8 mouse cellular contexts compared by ENCODE assay signal in genomic region chr7:107661189-107661842, GRCm38 (mm10). TPM values are rescaled to one million over a fixed set of nuclear protein-coding genes. Genes with fewer than 3 reads are reported as not detected.
DNase-seq lines count a peak whose midpoint lies in the region; ATAC-seq and TF ChIP-seq lines count a peak whose summit lies in the region.

No protein-coding gene starts in this region.

- 0 out of 2 replicates have a peak, but pooled peaks have one; percentile 56 for TF ChIP-seq EP300 in heart, adult 2 months (IDR thresholded peaks at IDR 0.05; ENCODE audit: insufficient read depth, low read depth, low read length)

- peak; percentile 88 for TF ChIP-seq CTCF in heart, adult 2 months (IDR thresholded peaks at IDR 0.05)
- peak; percentile 84 for TF ChIP-seq CTCF in kidney, adult 2 months (conservative IDR thresholded peaks at IDR 0.05; ENCODE audit: insufficient read depth, insufficient read length, low read depth, low read length)

- H3K4me3 ChIP-seq in embryonic facial prominence, embryonic 11.5 days (ENCODE audit: low read depth, low read length), result no peak overlapping the region
- no peak overlapping the region for H3K4me3 ChIP-seq in heart, adult 2 months
- H3K4me3 ChIP-seq in kidney, adult 2 months (ENCODE audit: insufficient read depth, low read depth, low read length), result no peak overlapping the region
- no peak overlapping the region for H3K4me3 ChIP-seq in limb, embryonic 10.5 days
- H3K4me3 ChIP-seq in midbrain, embryonic 13.5 days (replicated peaks), result no peak overlapping the region

- H3K9me3 ChIP-seq in embryonic facial prominence, embryonic 11.5 days (replicated peaks; ENCODE audit: control insufficient read depth, low read length), result no peaks in the 10 kb centered on the region
- H3K9me3 ChIP-seq in limb, embryonic 10.5 days (replicated peaks), result no peaks in the 10 kb centered on the region
- no peaks in the 10 kb centered on the region for H3K9me3 ChIP-seq in midbrain, embryonic 13.5 days

- intact Hi-C loops in heart, adult 2 months (cut with DNase I), result loop anchor here (1.0 to 2.0 kb wide), 2 partner anchors 47 to 87 kb away; no protein-coding TSS in a partner anchor

- no peaks in the 10 kb centered on the region for H3K79me2 ChIP-seq in heart, adult 2 months (replicated peaks; ENCODE audit: control insufficient read depth, insufficient read depth, low read length)

- WGBS in embryonic facial prominence, embryonic 11.5 days, result 13% methylated on average over 8 of the region's 8 CpGs
- 27% methylated on average over 8 of the region's 8 CpGs for WGBS in heart, adult 2 months
- 27% methylated on average over 8 of the region's 8 CpGs for WGBS in kidney, adult 2 months
- WGBS in limb, embryonic 10.5 days, result 16% methylated on average over 8 of the region's 8 CpGs
- WGBS in midbrain, embryonic 13.5 days, result 14% methylated on average over 8 of the region's 8 CpGs

- peaks cover 14% of the 10 kb centered on the region for H3K4me1 ChIP-seq in embryonic facial prominence, embryonic 11.5 days (ENCODE audit: control insufficient read depth, insufficient read depth, low read length)
- H3K4me1 ChIP-seq in heart, adult 2 months (ENCODE audit: control insufficient read depth, insufficient read depth, low read length), result peaks cover 5% of the 10 kb centered on the region
- H3K4me1 ChIP-seq in kidney, adult 2 months (ENCODE audit: control insufficient read depth, insufficient read depth, low read length), result peaks cover 12% of the 10 kb centered on the region
- peaks cover 49% of the 10 kb centered on the region for H3K4me1 ChIP-seq in limb, embryonic 10.5 days
- H3K4me1 ChIP-seq in midbrain, embryonic 13.5 days (replicated peaks), result peaks cover 28% of the 10 kb centered on the region

- no peak overlapping the region; the same call in 1 of the 2 replicates for H3K27ac ChIP-seq in embryonic facial prominence, embryonic 11.5 days (replicated peaks; ENCODE audit: low read depth, low read length)
- H3K27ac ChIP-seq in heart, adult 2 months, result no peak overlapping the region
- no peak overlapping the region for H3K27ac ChIP-seq in kidney, adult 2 months (ENCODE audit: insufficient read depth, low read depth, low read length)
- peak overlapping the region; percentile 96 for H3K27ac ChIP-seq in limb, embryonic 10.5 days
- H3K27ac ChIP-seq in midbrain, embryonic 13.5 days, result no peak overlapping the region

- peak; percentile 63 for ATAC-seq in embryonic facial prominence, embryonic 11.5 days (replicated peaks; ENCODE audit: insufficient number of reproducible peaks, low FRiP score, low TSS enrichment, low read depth)
- ATAC-seq in midbrain, embryonic 13.5 days, result peak; percentile 74

- TF ChIP-seq POLR2A in heart, adult 2 months (IDR thresholded peaks at IDR 0.05; ENCODE audit: insufficient read depth, low read depth, low read length), result no peak
- TF ChIP-seq POLR2A in kidney, adult 2 months (IDR thresholded peaks at IDR 0.05; ENCODE audit: low read depth, low read length), result no peak

- no peaks in the 10 kb centered on the region for H3K27me3 ChIP-seq in embryonic facial prominence, embryonic 11.5 days (ENCODE audit: control insufficient read depth, insufficient read depth, low read length)
- H3K27me3 ChIP-seq in heart, adult 2 months (ENCODE audit: control insufficient read depth, insufficient read depth, low read length), result no peaks in the 10 kb centered on the region
- H3K27me3 ChIP-seq in kidney, adult 2 months (replicated peaks; ENCODE audit: control insufficient read depth, insufficient read depth, low read length), result no peaks in the 10 kb centered on the region
- no peaks in the 10 kb centered on the region for H3K27me3 ChIP-seq in limb, embryonic 10.5 days (ENCODE audit: low read depth, poor library complexity, severe bottlenecking)
- H3K27me3 ChIP-seq in midbrain, embryonic 13.5 days, result 0 out of 2 replicates have a peak, but pooled peaks cover 3% of the 10 kb centered on the region

- H3K36me3 ChIP-seq in embryonic facial prominence, embryonic 11.5 days (replicated peaks; ENCODE audit: control insufficient read depth, insufficient read depth, low read depth, low read length), result no peaks in the 10 kb centered on the region
- no peaks in the 10 kb centered on the region for H3K36me3 ChIP-seq in heart, adult 2 months (ENCODE audit: control insufficient read depth, insufficient read depth, low read length)
- H3K36me3 ChIP-seq in kidney, adult 2 months (ENCODE audit: control insufficient read depth, insufficient read depth, low read length), result no peaks in the 10 kb centered on the region
- H3K36me3 ChIP-seq in limb, embryonic 10.5 days, result no peaks in the 10 kb centered on the region
- H3K36me3 ChIP-seq in midbrain, embryonic 13.5 days, result no peaks in the 10 kb centered on the region

- DNase-seq in CD4-positive helper T cell, adult 2 months (ENCODE audit: low read depth, low spot score), result peak; percentile 57
- peak; percentile 81 for DNase-seq in adrenal gland, postnatal 10 days
- DNase-seq in embryonic facial prominence, embryonic 11.5 days (ENCODE audit: low spot score), result peak; percentile 90
- DNase-seq in heart, adult 2 months, result peak; percentile 56 to 59
- DNase-seq in kidney, adult 2 months, result peak; percentile 81
- peak; percentile 78 for DNase-seq in limb, embryonic 10.5 days (ENCODE audit: low spot score)
- peak; percentile 42 to 48 for DNase-seq in spleen, postnatal 36 days (ENCODE audit: low spot score in 2 of 2)

- H3K9ac ChIP-seq in embryonic facial prominence, embryonic 11.5 days (replicated peaks; ENCODE audit: low read length), result no peak overlapping the region
- no peak overlapping the region for H3K9ac ChIP-seq in heart, adult 2 months (ENCODE audit: low read depth, low read length)
- no peak overlapping the region for H3K9ac ChIP-seq in midbrain, embryonic 13.5 days (replicated peaks)

- H3K4me2 ChIP-seq in embryonic facial prominence, embryonic 11.5 days (ENCODE audit: low read depth, low read length), result no peak overlapping the region
- H3K4me2 ChIP-seq in midbrain, embryonic 13.5 days (replicated peaks), result no peak overlapping the region

RNA-seq across cellular contexts. Expression of gene 5330417H12Rik, which starts 36.4 kb away (rescaled TPM):
- total RNA-seq in adrenal gland, postnatal 10 days (2021), result not detected
- polyA plus RNA-seq in embryonic facial prominence, embryonic 11.5 days (2014; fragmentation: Nextera tagmentation; extraction: Ambion mirVana), result not detected in 2 replicates
- not detected for total RNA-seq in heart, adult 2 months (2021)
- not detected in 2 replicates for polyA plus RNA-seq in heart, adult 2 months (2012; rRNA removed)
- polyA plus RNA-seq in kidney, adult 2 months (2012; rRNA removed), result not detected in 2 replicates
- not detected in 2 replicates for polyA plus RNA-seq in limb, embryonic 10.5 days (2016; fragmentation: Nextera tagmentation; extraction: Ambion mirVana)
- not detected in 2 replicates for polyA plus RNA-seq in midbrain, embryonic 13.5 days (2015; fragmentation: Nextera tagmentation; extraction: Ambion mirVana)
